ENCODE assay signal across 8 mouse cellular contexts in genomic region chr2:30473431-30474031, GRCm38 (mm10). TPM values are rescaled to one million over a fixed set of nuclear protein-coding genes. Genes with fewer than 3 reads are reported as not detected.
A peak's percentile ranks its signal among the peaks of the same experiment; 100 is the strongest.
DNase-seq lines count a peak whose midpoint lies in the region; ATAC-seq and TF ChIP-seq lines count a peak whose summit lies in the region.

No protein-coding gene starts in this region.

- peak overlapping the region; percentile 80 for H3K4me3 ChIP-seq in hindbrain, postnatal 0 days (ENCODE audit: low read length)
- peak overlapping the region; percentile 60 for H3K4me3 ChIP-seq in liver, embryonic 16.5 days (ENCODE audit: low read depth, low read length)

- TF ChIP-seq CTCF in hindbrain, postnatal 0 days (IDR thresholded peaks at IDR 0.05; ENCODE audit: low read depth), result no peak

- peak overlapping the region; percentile 91 for H3K9ac ChIP-seq in hindbrain, postnatal 0 days (replicated peaks; ENCODE audit: low read length)
- peak overlapping the region; percentile 50 for H3K9ac ChIP-seq in liver, embryonic 16.5 days (ENCODE audit: low read depth, low read length)

- WGBS in hindbrain, postnatal 0 days, result under 1% methylated on average over 63 of the region's 80 CpGs
- WGBS in liver, embryonic 16.5 days (ENCODE audit: insufficient replicate concordance), result 1% methylated on average over 56 of the region's 80 CpGs

- H3K27ac ChIP-seq in hindbrain, postnatal 0 days, result peak overlapping the region; percentile 88
- H3K27ac ChIP-seq in liver, embryonic 16.5 days (ENCODE audit: low read length), result no peak overlapping the region

- no peaks in the 10 kb centered on the region for H3K9me3 ChIP-seq in hindbrain, postnatal 0 days (ENCODE audit: low read length)
- no peaks in the 10 kb centered on the region for H3K9me3 ChIP-seq in liver, embryonic 16.5 days (replicated peaks; ENCODE audit: control insufficient read depth, low read length)

- H3K36me3 ChIP-seq in hindbrain, postnatal 0 days (ENCODE audit: insufficient read depth, low read length), result no peaks in the 10 kb centered on the region
- H3K36me3 ChIP-seq in liver, embryonic 16.5 days (ENCODE audit: control insufficient read depth, insufficient read depth), result no peaks in the 10 kb centered on the region

- peak; percentile 39 for ATAC-seq in hindbrain, postnatal 0 days
- ATAC-seq in liver, embryonic 16.5 days (ENCODE audit: low read depth), result peak; percentile 32

- peaks cover 17% of the 10 kb centered on the region for H3K4me1 ChIP-seq in hindbrain, postnatal 0 days (ENCODE audit: insufficient read depth, low read length)
- H3K4me1 ChIP-seq in liver, embryonic 16.5 days (ENCODE audit: control insufficient read depth, low read depth, low read length), result peaks cover 7% of the 10 kb centered on the region

- H3K4me2 ChIP-seq in hindbrain, postnatal 0 days (ENCODE audit: low read depth, low read length), result peak overlapping the region; percentile 77
- H3K4me2 ChIP-seq in liver, embryonic 16.5 days (ENCODE audit: low read depth, low read length), result peak overlapping the region; percentile 72

- intact Hi-C loops in left cerebral cortex, postnatal 36 days (cut with DNase I), result loop anchor here (2.0 to 5.0 kb wide), 4 partner anchors 73 to 244 kb away; partner anchors contain the start of gene Cstad

- DNase-seq in gastrocnemius, postnatal 10 days, result peak; percentile 66
- DNase-seq in gastrocnemius, adult 18-20 months (ENCODE audit: low spot score), result no peak
- peak; percentile 58 for DNase-seq in CD4-positive helper T cell, adult 2 months (ENCODE audit: low read depth, low spot score)
- DNase-seq in brain, embryonic 18.5 days (ENCODE audit: low read depth, low spot score), result peak; percentile 49
- DNase-seq in hindbrain, postnatal 0 days (ENCODE audit: low spot score), result peak; percentile 73
- peak; percentile 50 for DNase-seq in retina, embryonic 14.5 days (ENCODE audit: low spot score)
- no peak for DNase-seq in left cerebral cortex, postnatal 36 days (ENCODE audit: low spot score in 2 of 2)

- no peaks in the 10 kb centered on the region for H3K27me3 ChIP-seq in hindbrain, postnatal 0 days (ENCODE audit: insufficient read depth, low read length)
- H3K27me3 ChIP-seq in liver, embryonic 16.5 days (ENCODE audit: control insufficient read depth, insufficient read depth, low read depth, low read length), result peaks cover 74% of the 10 kb centered on the region

RNA-seq across cellular contexts. Expression of gene Ier5l, which starts 0.5 kb away (rescaled TPM):
- 1 to 10 TPM; 4.8 to 7.4 TPM for total RNA-seq in gastrocnemius, postnatal 10 days (2021)
- total RNA-seq in gastrocnemius, adult 18-20 months (2021), result 1 to 10 TPM; 1.0 to 1.7 TPM
- 26.5 and 30.2 TPM in 2 replicates for total RNA-seq in hindbrain, postnatal 0 days (2014; rRNA removed)
- polyA plus RNA-seq in hindbrain, postnatal 0 days (2015; fragmentation: Nextera tagmentation; extraction: Ambion mirVana), result 2.4 and 2.8 TPM in 2 replicates
- polyA plus RNA-seq in liver, embryonic 16.5 days (2015; fragmentation: Nextera tagmentation; extraction: Ambion mirVana), result 0.07 TPM in 1 of 2 replicates, not detected in the other
- total RNA-seq in left cerebral cortex, postnatal 36 days (2021), result 10 to 100 TPM; 17.9 to 21.3 TPM

RNA-seq across cellular contexts. Expression of gene Ptpa, which starts 57.7 kb away (rescaled TPM):
- 100 to 1,000 TPM in 1 of 2 experiments, 10 to 100 TPM in 1; 95.1 to 101 TPM for total RNA-seq in gastrocnemius, postnatal 10 days (2021)
- 10 to 100 TPM; 62.9 to 65.1 TPM for total RNA-seq in gastrocnemius, adult 18-20 months (2021)
- 140 and 156 TPM in 2 replicates for total RNA-seq in hindbrain, postnatal 0 days (2014; rRNA removed)
- polyA plus RNA-seq in hindbrain, postnatal 0 days (2015; fragmentation: Nextera tagmentation; extraction: Ambion mirVana), result 133 and 138 TPM in 2 replicates
- polyA plus RNA-seq in liver, embryonic 16.5 days (2015; fragmentation: Nextera tagmentation; extraction: Ambion mirVana), result 121 TPM in 2 replicates
- 100 to 1,000 TPM; 175 to 182 TPM for total RNA-seq in left cerebral cortex, postnatal 36 days (2021)

RNA-seq across cellular contexts. Expression of gene Crat, which starts 57.9 kb away (rescaled TPM):
- 100 to 1,000 TPM; 228 to 262 TPM for total RNA-seq in gastrocnemius, postnatal 10 days (2021)
- 100 to 1,000 TPM; 378 to 382 TPM for total RNA-seq in gastrocnemius, adult 18-20 months (2021)
- 49.3 and 51.5 TPM in 2 replicates for total RNA-seq in hindbrain, postnatal 0 days (2014; rRNA removed)
- polyA plus RNA-seq in hindbrain, postnatal 0 days (2015; fragmentation: Nextera tagmentation; extraction: Ambion mirVana), result 26.0 and 27.6 TPM in 2 replicates
- polyA plus RNA-seq in liver, embryonic 16.5 days (2015; fragmentation: Nextera tagmentation; extraction: Ambion mirVana), result 24.2 and 31.3 TPM in 2 replicates
- 10 to 100 TPM; 46.3 to 54.5 TPM for total RNA-seq in left cerebral cortex, postnatal 36 days (2021)

Comparison
In these comparisons a context has a peak if more than half of its experiments do, and no peak if none do; other contexts are left out.
1. DNase-seq: peak in gastrocnemius, postnatal 10 days (single experiment), CD4-positive helper T cell, adult 2 months (single experiment), brain, embryonic 18.5 days (single experiment), hindbrain, postnatal 0 days (single experiment) and retina, embryonic 14.5 days (single experiment); none in gastrocnemius, adult 18-20 months (single experiment) and left cerebral cortex, postnatal 36 days (0 of 2).